Mouse (Mus musculus) hindbrain, embryonic 16.5 days (tissue): ENCODE measurements at regions not wholly inside any gene's neighbourhood (a gene's known extent, or its start where the extent isn't known, plus 50 kb on each side); places are given as distances from the start of the nearest gene placed in this dataset.

Experiments used
- ATAC-seq: fragments of 200-750 bp; cut with Nextera tagmentation; 2 replicates; pipeline ENCODE4 v1.8.0; 2017; ENCODE audit warnings: moderate TSS enrichment, moderate library complexity
- H3K27ac ChIP-seq: fragments of 300-500 bp; sonication (generic); 2 replicates; pipeline ENCODE4 v1.5.1; 2014; ENCODE audit warnings: low read depth, mild to moderate bottlenecking, control low read depth, low read length, moderate library complexity
- H3K27me3 ChIP-seq: fragments of 300-500 bp; sonication (generic); replicated peaks from 2 replicates; pipeline ENCODE4 v1.6.1; 2014; ENCODE audit warnings: low read length; ENCODE audit not compliant: control insufficient read depth, insufficient read depth
- H3K36me3 ChIP-seq: fragments of 300-500 bp; sonication (generic); 2 replicates; pipeline ENCODE4 v1.6.1; 2014; ENCODE audit warnings: mild to moderate bottlenecking, low read length, moderate library complexity, mixed read lengths; ENCODE audit not compliant: control insufficient read depth, insufficient read depth
- H3K4me1 ChIP-seq: fragments of 300-500 bp; sonication (generic); 2 replicates; pipeline ENCODE4 v1.6.1; 2014; ENCODE audit warnings: low read depth, low read length; ENCODE audit not compliant: control insufficient read depth, insufficient read depth
- H3K4me2 ChIP-seq: fragments of 300-500 bp; sonication (generic); 2 replicates; pipeline ENCODE4 v1.6.1; 2014; ENCODE audit warnings: mild to moderate bottlenecking, low read length, control low read depth, moderate library complexity
- H3K4me3 ChIP-seq: fragments of 300-500 bp; sonication (generic); 2 replicates; pipeline ENCODE4 v1.5.1; 2014; ENCODE audit warnings: mild to moderate bottlenecking, low read length, control low read depth, moderate library complexity
- H3K9ac ChIP-seq: fragments of 300-500 bp; sonication (generic); 2 replicates; pipeline ENCODE4 v1.6.1; 2014; ENCODE audit warnings: low read depth, mild to moderate bottlenecking, control low read depth, low read length, moderate library complexity
- H3K9me3 ChIP-seq: fragments of 300-500 bp; sonication (generic); 2 replicates; pipeline ENCODE4 v1.6.1; 2014; ENCODE audit warnings: mild to moderate bottlenecking, low read length, moderate library complexity; ENCODE audit not compliant: control insufficient read depth
- WGBS: fragments of 180-500 bp; shearing (Covaris S2); extraction: QIAGEN DNeasy Blood & Tissue Kit; methylation state at CpG from one replicate; pipeline ENCODE4 v1.1.7; 2014; 5-methylcytosine and 5-hydroxymethylcytosine counted together

DNA sequence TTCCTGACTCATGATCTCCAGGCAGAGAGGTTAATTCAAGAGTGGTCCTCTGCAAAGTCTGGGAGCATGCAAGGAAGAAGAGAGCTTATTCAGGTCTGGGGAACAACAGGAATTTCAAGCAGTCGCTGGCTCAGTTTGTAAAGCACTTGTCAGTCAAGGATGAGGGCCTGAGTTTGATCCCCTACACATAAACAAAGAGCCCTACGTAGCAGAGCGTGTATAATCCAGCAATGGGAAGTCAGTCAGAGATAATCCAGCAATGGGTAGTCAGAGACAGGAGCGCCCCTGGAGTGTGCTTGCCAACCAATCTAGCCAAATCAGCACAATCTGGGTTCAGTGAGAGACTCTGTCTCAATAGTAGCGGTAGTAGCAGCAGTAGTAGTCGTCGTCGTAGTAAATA is 61.3 kb upstream of the Clint1 start:
- ATAC-seq: no peak
- Histone ChIP-seq H3K27me3 (no peaks in the 10 kb centered on the region), H3K4me3 (no peak overlapping the region), H3K9me3 (no peaks in the 10 kb centered on the region), H3K4me1 (no peaks in the 10 kb centered on the region), H3K9ac (no peak overlapping the region), H3K36me3 (no peaks in the 10 kb centered on the region), H3K4me2 (no peak overlapping the region), H3K27ac (no peak overlapping the region)
- WGBS: 64% methylated on average over 8 of the region's 8 CpGs

DNA sequence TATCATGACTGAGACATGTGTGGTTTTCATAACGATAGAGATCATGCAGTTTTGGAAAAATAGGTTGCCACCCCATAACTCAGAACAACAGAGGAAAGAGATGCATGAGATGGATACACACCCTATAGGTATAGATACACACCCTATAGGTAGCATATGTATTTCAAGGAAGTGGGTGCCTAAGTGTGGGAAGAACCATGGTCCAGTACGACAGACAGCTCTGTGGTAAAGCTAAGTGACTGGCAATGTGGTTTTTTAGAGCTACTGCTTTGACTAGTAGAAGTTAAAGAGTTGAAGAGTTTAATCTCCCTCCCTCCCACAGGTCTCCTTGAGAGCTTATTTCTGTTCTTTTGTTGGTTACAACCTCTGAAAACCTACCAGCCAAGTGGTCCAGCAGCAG is 60.2 kb upstream of the Clint1 start:
- Histone ChIP-seq H3K27me3 (no peaks in the 10 kb centered on the region), H3K9me3 (no peaks in the 10 kb centered on the region), H3K27ac (no peak overlapping the region), H3K9ac (no peak overlapping the region), H3K36me3 (no peaks in the 10 kb centered on the region), H3K4me1 (no peaks in the 10 kb centered on the region), H3K4me2 (no peak overlapping the region), H3K4me3 (no peak overlapping the region)
- 92% methylated on average over 2 of the region's 2 CpGs for WGBS
- ATAC-seq: no peak

DNA sequence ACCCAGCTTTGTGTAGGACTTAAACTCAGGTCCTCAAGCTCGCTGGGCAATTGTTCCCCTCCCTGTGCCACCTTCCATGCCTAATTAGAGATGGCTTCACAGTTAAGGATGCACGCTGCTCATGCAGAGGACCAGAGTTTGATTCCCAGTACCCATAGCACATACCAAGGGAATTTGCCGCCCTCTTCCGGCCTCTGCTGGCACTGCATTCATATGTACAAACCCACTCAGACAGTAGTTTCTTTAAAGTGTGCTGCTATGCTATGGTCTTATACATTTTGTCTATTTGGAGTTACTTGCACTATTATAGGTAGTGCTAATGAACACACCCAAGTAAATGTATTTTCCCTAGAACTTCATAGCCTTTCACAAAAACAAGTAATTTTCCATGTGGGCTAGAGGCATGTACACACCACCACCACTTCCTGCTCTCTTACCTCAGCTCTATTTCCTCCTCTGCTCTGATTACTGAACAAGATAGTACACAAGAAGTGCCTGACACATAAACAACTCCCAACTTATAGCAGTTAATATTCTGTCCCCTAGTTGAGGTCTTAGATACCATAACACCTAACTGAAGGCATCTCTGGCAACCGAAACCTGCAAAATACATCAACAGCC is 57.4 kb upstream of the Clint1 start:
- H3K36me3 ChIP-seq: no peaks in the 10 kb centered on the region
- no peaks in the 10 kb centered on the region; the same call in 1 of the 2 replicates for H3K4me1 ChIP-seq
- no peak for ATAC-seq
- no peak overlapping the region for H3K4me2 ChIP-seq
- H3K9ac ChIP-seq: no peak overlapping the region
- 73% methylated on average over 5 of the region's 5 CpGs for WGBS
- H3K27ac ChIP-seq: no peak overlapping the region
- H3K4me3 ChIP-seq: no peak overlapping the region
- H3K27me3 ChIP-seq: no peaks in the 10 kb centered on the region
- no peaks in the 10 kb centered on the region for H3K9me3 ChIP-seq

DNA sequence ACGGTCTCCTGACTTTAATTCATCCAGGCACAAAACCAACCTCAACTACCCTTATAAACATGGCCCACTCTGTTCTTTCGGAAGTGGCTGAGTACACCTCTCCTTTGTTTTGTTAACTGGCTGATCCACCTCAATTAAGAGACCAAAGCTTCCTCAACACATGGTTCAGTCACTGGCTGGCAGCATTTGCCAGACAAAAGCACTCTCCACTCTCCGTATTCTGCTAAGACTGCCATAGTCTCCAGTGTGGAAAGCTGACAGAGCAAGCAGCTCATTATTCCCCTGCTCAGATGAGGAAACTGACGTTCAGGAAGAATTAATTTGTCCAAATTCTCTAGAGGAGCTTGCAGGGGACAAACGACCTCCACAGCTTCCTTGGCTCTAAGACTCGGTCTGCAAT is 56.5 kb upstream of the Clint1 start:
- Histone ChIP-seq H3K4me1 (no peaks in the 10 kb centered on the region; the same call in 1 of the 2 replicates), H3K27ac (no peak overlapping the region), H3K4me3 (no peak overlapping the region), H3K9ac (no peak overlapping the region), H3K9me3 (no peaks in the 10 kb centered on the region), H3K27me3 (no peaks in the 10 kb centered on the region), H3K4me2 (no peak overlapping the region), H3K36me3 (no peaks in the 10 kb centered on the region)
- ATAC-seq: no peak
- WGBS: 31% methylated on average over 6 of the region's 6 CpGs

DNA sequence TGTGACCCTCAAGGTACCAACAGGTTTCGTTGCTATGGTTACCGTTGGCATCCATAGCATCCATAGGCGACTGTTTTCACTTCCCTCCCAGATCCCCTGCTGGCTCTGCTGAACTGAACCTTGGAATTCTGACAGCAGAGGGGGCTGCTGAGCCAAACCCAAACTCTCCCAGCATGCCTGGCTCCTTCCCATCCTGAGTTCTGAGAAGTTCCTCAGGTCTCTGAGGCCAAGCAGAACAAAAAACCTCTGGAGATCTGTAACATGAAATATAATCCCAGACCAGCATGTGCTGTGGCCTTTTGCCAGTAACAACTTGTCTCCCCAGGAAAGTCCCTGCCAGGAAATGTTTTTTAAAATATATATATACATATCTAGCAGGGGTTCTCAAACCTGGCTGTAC is 56.1 kb upstream of the Clint1 start:
- no peaks in the 10 kb centered on the region; the same call in 1 of the 2 replicates for H3K4me1 ChIP-seq
- H3K4me3 ChIP-seq: no peak overlapping the region
- no peak overlapping the region for H3K4me2 ChIP-seq
- H3K36me3 ChIP-seq: no peaks in the 10 kb centered on the region
- no peaks in the 10 kb centered on the region for H3K27me3 ChIP-seq
- no peak for ATAC-seq
- 7% methylated on average over 3 of the region's 3 CpGs for WGBS
- no peaks in the 10 kb centered on the region for H3K9me3 ChIP-seq
- H3K9ac ChIP-seq: no peak overlapping the region
- no peak overlapping the region for H3K27ac ChIP-seq

DNA sequence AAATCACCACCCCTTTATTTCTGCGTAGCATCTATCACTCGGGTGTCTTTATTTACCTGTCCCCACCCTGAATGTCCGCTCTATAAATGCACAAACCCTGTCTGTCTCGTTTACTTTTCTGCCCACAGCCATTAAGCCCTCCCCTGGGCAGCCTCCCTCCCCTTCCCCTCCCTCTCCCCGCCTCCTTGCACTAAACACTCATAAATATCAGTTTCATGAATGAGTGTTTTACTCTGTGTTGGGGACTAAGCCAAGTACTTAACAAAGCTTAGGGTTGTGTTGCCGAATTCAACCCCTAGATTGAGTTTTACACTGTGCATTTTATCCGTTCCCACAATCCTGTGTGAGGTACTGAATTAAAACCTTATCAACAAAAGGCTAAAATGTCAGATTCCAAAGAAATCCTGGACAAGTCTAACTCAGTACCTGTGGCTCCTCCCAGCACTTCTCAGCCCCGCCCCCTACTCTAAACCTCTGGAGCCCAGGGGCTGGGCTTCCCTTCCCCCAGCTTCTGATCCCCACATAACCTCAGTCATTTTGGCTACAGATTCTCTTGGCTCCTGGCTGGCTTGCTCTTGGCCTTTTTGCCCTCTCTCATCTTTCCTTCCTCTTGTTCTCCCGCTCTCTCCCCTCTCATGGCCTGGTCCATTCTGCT is 52.0 kb upstream of the Clint1 start:
- H3K4me1 ChIP-seq: no peaks in the 10 kb centered on the region; the same call in 1 of the 2 replicates
- H3K36me3 ChIP-seq: no peaks in the 10 kb centered on the region
- no peak for ATAC-seq
- H3K27ac ChIP-seq: no peak overlapping the region
- 41% methylated on average over 9 of the region's 9 CpGs for WGBS
- H3K4me3 ChIP-seq: no peak overlapping the region
- H3K9ac ChIP-seq: no peak overlapping the region
- H3K9me3 ChIP-seq: no peaks in the 10 kb centered on the region
- H3K27me3 ChIP-seq: no peaks in the 10 kb centered on the region
- H3K4me2 ChIP-seq: no peak overlapping the region
